Mouse (Mus musculus) liver, adult 10 weeks (tissue): Measurements from ENCODE around the gene Hoxd4. TPM values are rescaled to one million over a fixed set of nuclear protein-coding genes. Genes with fewer than 3 reads are reported as not detected.

Experiments used
- polyA plus RNA-seq: library from polyadenylated mRNA; stranded (reverse); fragments of 350-450 nt; fragmentation: Illumina TruSeq; extraction: RNeasy Lipid Tissue Mini Kit (QIAGEN cat#74804); gene quantifications from one replicate; pipeline ENCODE4 v1.2.3, GENCODE M21; 2014; ENCODE audit warnings: low read depth, low replicate concordance

Gene Hoxd4
- polyA plus RNA-seq, result not detected

GRCm38 (mm10) chr2:74711721-74712621, at the start of gene Hoxd4, which contains the start of gene Hoxd3:
Gene Hoxd4, plus strand, starts transcription at chr2:74711929.
Gene Hoxd3, plus strand, starts transcription at chr2:74711927.

GRCm38 (mm10) chr2:74667842-74668357, 43.8 kb upstream of the Hoxd4 start, which contains the start of gene Hoxd13:
Gene Hoxd13, plus strand, starts transcription at chr2:74668310.

GRCm38 (mm10) chr2:74674881-74675665, 36.7 kb upstream of the Hoxd4 start, which contains the start of gene Hoxd12:
Gene Hoxd12, plus strand, starts transcription at chr2:74675013.

GRCm38 (mm10) chr2:74678891-74679595, 32.7 kb upstream of the Hoxd4 start, which contains the start of gene Hoxd11:
Gene Hoxd11, plus strand, starts transcription at chr2:74679557.

GRCm38 (mm10) chr2:74691022-74691951, 20.4 kb upstream of the Hoxd4 start, which contains the start of gene Hoxd10:
Gene Hoxd10, plus strand, starts transcription at chr2:74691924.

GRCm38 (mm10) chr2:74697567-74698121, 14.1 kb upstream of the Hoxd4 start, which contains the start of gene Hoxd9:
Gene Hoxd9, plus strand, starts transcription at chr2:74697727.

GRCm38 (mm10) chr2:74704393-74704998, 7.2 kb upstream of the Hoxd4 start, which contains the start of gene Hoxd8:
Gene Hoxd8, plus strand, starts transcription at chr2:74704615.

GRCm38 (mm10) chr2:74726551-74726950, 14.8 kb downstream of the Hoxd4 start, which contains the start of gene Gm28230:
Gene Gm28230, plus strand, starts transcription at chr2:74726728.

GRCm38 (mm10) chr2:74762522-74763244, 51.0 kb downstream of the Hoxd4 start, which contains the start of gene Hoxd1:
Gene Hoxd1, plus strand, starts transcription at chr2:74762980.

Other genes with a start within 250 kb of the Hoxd4 start
- 9.0 TPM for gene Lnpk, start 132.5 kb upstream of the Hoxd4 start, polyA plus RNA-seq
- gene Evx2, start 52.4 kb upstream of the Hoxd4 start, polyA plus RNA-seq, result not detected
- gene Hoxd13, start 43.6 kb upstream of the Hoxd4 start, polyA plus RNA-seq, result not detected
- not detected for gene Hoxd12, start 36.9 kb upstream of the Hoxd4 start, polyA plus RNA-seq
- gene Hoxd11, start 32.4 kb upstream of the Hoxd4 start, polyA plus RNA-seq, result not detected
- not detected for gene Hoxd10, start 20.0 kb upstream of the Hoxd4 start, polyA plus RNA-seq
- not detected for gene Hoxd9, start 14.2 kb upstream of the Hoxd4 start, polyA plus RNA-seq
- not detected for gene Hoxd8, start 7.3 kb upstream of the Hoxd4 start, polyA plus RNA-seq
- gene Hoxd3, start within 50 bp of the Hoxd4 start, polyA plus RNA-seq, result not detected
- not detected for gene Gm28230, start 14.8 kb downstream of the Hoxd4 start, polyA plus RNA-seq
- not detected for gene Hoxd1, start 51.1 kb downstream of the Hoxd4 start, polyA plus RNA-seq
- 157 TPM for gene Mtx2, start 113.9 kb downstream of the Hoxd4 start, polyA plus RNA-seq